Mouse (Mus musculus) lung, postnatal 0 days (tissue): ENCODE results near the gene Brf1.

Experiments used
- CTCF ChIP-seq: IDR thresholded peaks from 2 replicates; pipeline ENCODE4 v1.5.1; 2016; ENCODE audit warnings: antibody characterized with exemption, mild to moderate bottlenecking
- EP300 ChIP-seq: IDR thresholded peaks from 2 replicates; pipeline ENCODE4 v1.6.1; 2016; ENCODE audit warnings: antibody characterized with exemption, mild to moderate bottlenecking, control low read depth

DNA sequence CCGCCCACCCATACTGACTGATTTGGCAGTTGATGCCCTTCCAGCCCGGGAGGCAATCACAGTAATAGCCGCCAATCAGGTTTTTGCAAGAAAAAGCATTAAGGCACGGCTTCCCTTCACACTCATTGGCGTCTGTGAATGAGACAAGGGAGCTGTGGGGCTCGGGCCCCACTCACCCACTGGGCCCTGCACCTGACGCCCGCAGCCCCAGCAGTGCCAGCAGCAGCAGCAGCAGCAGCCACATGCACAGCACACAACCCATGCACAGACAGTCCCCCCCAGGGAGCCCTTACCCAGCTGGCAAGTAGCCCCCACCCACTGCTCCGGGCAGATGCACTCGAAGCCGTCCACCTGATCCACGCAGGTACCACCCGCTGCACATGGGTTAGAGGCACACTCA is 84.9 kb downstream of the Brf1 start:
- TF ChIP-seq EP300 (no peak), CTCF (no peak)
